8 mouse cellular contexts compared by ENCODE assay signal in the genomic region with DNA sequence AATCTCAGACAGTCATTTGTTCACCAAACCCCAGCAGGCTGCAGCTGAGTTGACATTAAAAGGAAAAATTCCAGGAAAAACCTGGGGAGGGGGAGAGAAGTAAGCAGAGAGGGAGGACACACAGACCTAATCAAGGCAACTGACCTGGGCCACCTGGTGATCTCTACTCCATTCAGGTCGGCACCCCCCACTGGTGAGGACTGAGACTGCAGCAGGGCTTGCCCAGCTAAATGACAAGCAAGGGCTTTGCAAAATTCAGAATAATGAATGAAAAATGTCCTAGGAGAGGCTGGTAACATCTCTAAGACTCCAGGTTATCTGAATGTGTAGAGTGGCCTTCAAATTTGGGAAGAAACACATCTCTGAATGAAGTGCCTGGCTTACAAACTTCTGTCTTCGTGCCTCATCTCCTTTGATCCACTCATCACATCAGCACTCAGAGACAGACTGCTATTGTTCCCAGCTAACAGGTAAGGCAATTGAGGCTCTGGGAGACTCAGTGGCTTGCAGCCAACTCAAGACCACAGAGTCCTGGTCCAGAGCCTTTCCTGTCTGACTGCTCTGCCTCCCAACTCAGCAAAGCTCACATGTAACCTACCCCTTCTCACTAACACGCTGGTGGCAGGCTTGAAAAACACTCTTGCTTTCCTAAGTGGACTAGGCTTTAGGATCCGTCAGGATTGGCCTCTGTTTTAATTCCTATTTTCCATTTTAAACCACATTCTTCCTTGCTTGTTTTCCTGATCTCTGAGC.
DNase-seq lines count a peak whose midpoint lies in the region; ATAC-seq and TF ChIP-seq lines count a peak whose summit lies in the region.

No protein-coding gene starts in this region.

- ATAC-seq in embryonic facial prominence, embryonic 11.5 days (replicated peaks; ENCODE audit: insufficient number of reproducible peaks, low FRiP score, low TSS enrichment, low read depth) = no peak

- WGBS in embryonic facial prominence, embryonic 11.5 days = 28% methylated on average over 4 of the region's 4 CpGs
- 29% methylated on average over 4 of the region's 4 CpGs for WGBS in olfactory bulb, adult 2 months

- H3K27ac ChIP-seq in embryonic facial prominence, embryonic 11.5 days (replicated peaks; ENCODE audit: low read depth, low read length) = no peak overlapping the region
- H3K27ac ChIP-seq in olfactory bulb, adult 2 months (ENCODE audit: insufficient read depth, low read depth, low read length) = peak overlapping the region; percentile 25; the same call in 1 of the 2 replicates

- no peak overlapping the region for H3K4me3 ChIP-seq in embryonic facial prominence, embryonic 11.5 days (ENCODE audit: low read depth, low read length)
- H3K4me3 ChIP-seq in olfactory bulb, adult 2 months (ENCODE audit: insufficient read depth, low read depth, low read length) = no peak overlapping the region

- TF ChIP-seq CTCF in olfactory bulb, adult 2 months (IDR thresholded peaks at IDR 0.05; ENCODE audit: insufficient read depth, low read depth, low read length) = 0 out of 2 replicates have a peak, but pooled peaks have one; percentile 34

- intact Hi-C loops in heart, postnatal 25 days (cut with DNase I) = loop anchor here (5.0 kb wide), 1 partner anchor 207 kb away; a partner anchor contains a TSS

- no peak overlapping the region for H3K9ac ChIP-seq in embryonic facial prominence, embryonic 11.5 days (replicated peaks; ENCODE audit: low read length)

- no peaks in the 10 kb centered on the region for H3K27me3 ChIP-seq in embryonic facial prominence, embryonic 11.5 days (ENCODE audit: control insufficient read depth, insufficient read depth, low read length)

- H3K4me1 ChIP-seq in embryonic facial prominence, embryonic 11.5 days (ENCODE audit: control insufficient read depth, insufficient read depth, low read length) = no peaks in the 10 kb centered on the region
- H3K4me1 ChIP-seq in olfactory bulb, adult 2 months (ENCODE audit: control insufficient read depth, insufficient read depth, low read length) = peaks cover 20% of the 10 kb centered on the region

- H3K9me3 ChIP-seq in embryonic facial prominence, embryonic 11.5 days (replicated peaks; ENCODE audit: control insufficient read depth, low read length) = no peaks in the 10 kb centered on the region

- no peak overlapping the region for H3K4me2 ChIP-seq in embryonic facial prominence, embryonic 11.5 days (ENCODE audit: low read depth, low read length)

- H3K36me3 ChIP-seq in embryonic facial prominence, embryonic 11.5 days (replicated peaks; ENCODE audit: control insufficient read depth, insufficient read depth, low read depth, low read length) = no peaks in the 10 kb centered on the region

- DNase-seq in heart, adult 11 months = peak; percentile 81
- no peak for DNase-seq in heart, postnatal 25 days (ENCODE audit: low spot score)
- peak; percentile 28 for DNase-seq in lung, postnatal 10 days
- no peak for DNase-seq in lung, postnatal 25 days (ENCODE audit: low spot score)
- DNase-seq in embryonic facial prominence, embryonic 11.5 days (ENCODE audit: low spot score) = peak; percentile 45
- no peak for DNase-seq in cerebellum, adult 9-10 months
- no peak for DNase-seq in spleen, postnatal 36 days (ENCODE audit: low spot score in 2 of 2)

- TF ChIP-seq POLR2A in olfactory bulb, adult 2 months (IDR thresholded peaks at IDR 0.05; ENCODE audit: insufficient read depth, low read depth, low read length) = no peak

Comparison
In these comparisons a context has a peak if more than half of its experiments do, and no peak if none do; other contexts are left out.
1. DNase-seq: peak in heart, adult 11 months (single experiment), lung, postnatal 10 days (single experiment) and embryonic facial prominence, embryonic 11.5 days (single experiment); none in heart, postnatal 25 days (single experiment), lung, postnatal 25 days (single experiment), cerebellum, adult 9-10 months (single experiment) and spleen, postnatal 36 days (0 of 2).